Mouse (Mus musculus): Measurements from ENCODE around the gene Fasl. TPM values are rescaled to one million over a fixed set of nuclear protein-coding genes. Genes with fewer than 3 reads are reported as not detected.
A peak's percentile ranks its signal among the peaks of the same experiment; 100 is the strongest.

Fasl gene
- polyA plus RNA-seq, 1 experiment from 2014 or later = not detected

GRCm38 (mm10) chr1:161748685-161749084, 39.6 kb downstream of the Fasl start:
- Histone ChIP-seq H3K9ac (ENCODE audit: low read depth, low read length) (no peak overlapping the region), H3K4me2 (replicated peaks; ENCODE audit: low read depth, low read length) (no peak overlapping the region), H3K36me3 (ENCODE audit: control insufficient read depth, insufficient read depth, low read length) (no peaks in the 10 kb centered on the region), H3K4me3 (ENCODE audit: low read length) (no peak overlapping the region), H3K9me3 (ENCODE audit: control insufficient read depth, low read length) (no peaks in the 10 kb centered on the region), H3K27me3 (ENCODE audit: control insufficient read depth, insufficient read depth, low read length) (no peaks in the 10 kb centered on the region), H3K4me1 (ENCODE audit: control insufficient read depth, insufficient read depth, low read length) (no peaks in the 10 kb centered on the region), H3K27ac (ENCODE audit: low read depth, low read length) (no peak overlapping the region)
- 92% methylated on average over 6 of the region's 6 CpGs for WGBS
- no peak for ATAC-seq (ENCODE audit: low FRiP score, low TSS enrichment)

DNA sequence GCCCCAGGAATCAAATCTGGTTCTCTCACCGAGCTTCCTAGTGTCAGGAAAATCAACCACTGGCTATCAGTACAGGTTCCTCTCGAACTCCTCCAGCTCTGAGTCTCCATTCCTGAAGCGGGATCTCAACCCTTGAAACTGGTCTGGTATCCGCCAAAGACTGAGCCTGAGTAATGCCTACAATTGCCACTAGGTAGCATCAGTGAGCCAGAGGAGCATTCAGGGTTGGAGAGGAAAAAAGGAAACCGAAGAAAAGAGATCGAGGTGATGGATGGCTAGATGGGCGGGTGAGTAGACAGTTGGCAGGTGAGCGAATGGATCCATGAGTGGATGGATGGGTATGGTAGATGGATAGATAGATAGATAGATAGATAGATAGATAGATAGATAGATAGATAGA, 40.2 kb downstream of the Fasl start:
- H3K27ac ChIP-seq (ENCODE audit: low read depth, low read length) = no peak overlapping the region
- ATAC-seq (ENCODE audit: low FRiP score, low TSS enrichment) = no peak
- H3K36me3 ChIP-seq (ENCODE audit: control insufficient read depth, insufficient read depth, low read length) = no peaks in the 10 kb centered on the region
- no peak overlapping the region for H3K4me3 ChIP-seq (ENCODE audit: low read length)
- 47% methylated on average over 8 of the region's 8 CpGs for WGBS
- H3K27me3 ChIP-seq (ENCODE audit: control insufficient read depth, insufficient read depth, low read length) = no peaks in the 10 kb centered on the region
- no peaks in the 10 kb centered on the region for H3K9me3 ChIP-seq (ENCODE audit: control insufficient read depth, low read length)
- H3K4me2 ChIP-seq (replicated peaks; ENCODE audit: low read depth, low read length) = no peak overlapping the region
- no peaks in the 10 kb centered on the region for H3K4me1 ChIP-seq (ENCODE audit: control insufficient read depth, insufficient read depth, low read length)
- H3K9ac ChIP-seq (ENCODE audit: low read depth, low read length) = no peak overlapping the region

- no peak overlapping the region for H3K9ac ChIP-seq (ENCODE audit: low read depth, low read length)
- no peak overlapping the region for H3K4me3 ChIP-seq (ENCODE audit: low read length)
- no peaks in the 10 kb centered on the region for H3K9me3 ChIP-seq (ENCODE audit: control insufficient read depth, low read length)
- H3K4me2 ChIP-seq (replicated peaks; ENCODE audit: low read depth, low read length) = no peak overlapping the region
- H3K27me3 ChIP-seq (ENCODE audit: control insufficient read depth, insufficient read depth, low read length) = no peaks in the 10 kb centered on the region
- H3K27ac ChIP-seq (ENCODE audit: low read depth, low read length) = no peak overlapping the region
- H3K36me3 ChIP-seq (ENCODE audit: control insufficient read depth, insufficient read depth, low read length) = no peaks in the 10 kb centered on the region
- H3K4me1 ChIP-seq (ENCODE audit: control insufficient read depth, insufficient read depth, low read length) = no peaks in the 10 kb centered on the region
- ATAC-seq (ENCODE audit: low FRiP score, low TSS enrichment) = no peak
- WGBS = 83% methylated on average over 25 of the region's 25 CpGs
These were observed 41.6 kb downstream of the Fasl start for GRCm38 (mm10) chr1:161746542-161747302.

- H3K4me3 ChIP-seq (ENCODE audit: low read length) = no peak overlapping the region
- H3K27ac ChIP-seq (ENCODE audit: low read depth, low read length) = no peak overlapping the region
- H3K36me3 ChIP-seq (ENCODE audit: control insufficient read depth, insufficient read depth, low read length) = no peaks in the 10 kb centered on the region
- 81% methylated on average over 4 of the region's 4 CpGs for WGBS
- ATAC-seq (ENCODE audit: low FRiP score, low TSS enrichment) = no peak
- no peak overlapping the region for H3K4me2 ChIP-seq (replicated peaks; ENCODE audit: low read depth, low read length)
- no peak overlapping the region for H3K9ac ChIP-seq (ENCODE audit: low read depth, low read length)
- H3K27me3 ChIP-seq (ENCODE audit: control insufficient read depth, insufficient read depth, low read length) = no peaks in the 10 kb centered on the region
- H3K9me3 ChIP-seq (ENCODE audit: control insufficient read depth, low read length) = no peaks in the 10 kb centered on the region
- H3K4me1 ChIP-seq (ENCODE audit: control insufficient read depth, insufficient read depth, low read length) = no peaks in the 10 kb centered on the region
These were observed 43.4 kb downstream of the Fasl start for GRCm38 (mm10) chr1:161744855-161745254.

GRCm38 (mm10) chr1:161744209-161744608, 44.1 kb downstream of the Fasl start:
- 86% methylated on average over 4 of the region's 4 CpGs for WGBS
- Histone ChIP-seq H3K27me3 (ENCODE audit: control insufficient read depth, insufficient read depth, low read length) (no peaks in the 10 kb centered on the region), H3K9ac (ENCODE audit: low read depth, low read length) (no peak overlapping the region), H3K4me1 (ENCODE audit: control insufficient read depth, insufficient read depth, low read length) (no peaks in the 10 kb centered on the region), H3K4me2 (replicated peaks; ENCODE audit: low read depth, low read length) (no peak overlapping the region), H3K36me3 (ENCODE audit: control insufficient read depth, insufficient read depth, low read length) (no peaks in the 10 kb centered on the region), H3K4me3 (ENCODE audit: low read length) (no peak overlapping the region), H3K27ac (ENCODE audit: low read depth, low read length) (no peak overlapping the region), H3K9me3 (ENCODE audit: control insufficient read depth, low read length) (no peaks in the 10 kb centered on the region)
- no peak for ATAC-seq (ENCODE audit: low FRiP score, low TSS enrichment)

GRCm38 (mm10) chr1:161742481-161743267, 45.6 kb downstream of the Fasl start:
- Histone ChIP-seq H3K27me3 (ENCODE audit: control insufficient read depth, insufficient read depth, low read length) (no peaks in the 10 kb centered on the region), H3K4me3 (ENCODE audit: low read length) (no peak overlapping the region), H3K9me3 (ENCODE audit: control insufficient read depth, low read length) (no peaks in the 10 kb centered on the region), H3K9ac (ENCODE audit: low read depth, low read length) (no peak overlapping the region), H3K4me2 (replicated peaks; ENCODE audit: low read depth, low read length) (no peak overlapping the region), H3K4me1 (ENCODE audit: control insufficient read depth, insufficient read depth, low read length) (no peaks in the 10 kb centered on the region), H3K36me3 (ENCODE audit: control insufficient read depth, insufficient read depth, low read length) (no peaks in the 10 kb centered on the region), H3K27ac (ENCODE audit: low read depth, low read length) (no peak overlapping the region)
- WGBS = 68% methylated on average over 16 of the region's 16 CpGs
- ATAC-seq (ENCODE audit: low FRiP score, low TSS enrichment) = peak; percentile 36; the same call in 1 of the 2 replicates

DNA sequence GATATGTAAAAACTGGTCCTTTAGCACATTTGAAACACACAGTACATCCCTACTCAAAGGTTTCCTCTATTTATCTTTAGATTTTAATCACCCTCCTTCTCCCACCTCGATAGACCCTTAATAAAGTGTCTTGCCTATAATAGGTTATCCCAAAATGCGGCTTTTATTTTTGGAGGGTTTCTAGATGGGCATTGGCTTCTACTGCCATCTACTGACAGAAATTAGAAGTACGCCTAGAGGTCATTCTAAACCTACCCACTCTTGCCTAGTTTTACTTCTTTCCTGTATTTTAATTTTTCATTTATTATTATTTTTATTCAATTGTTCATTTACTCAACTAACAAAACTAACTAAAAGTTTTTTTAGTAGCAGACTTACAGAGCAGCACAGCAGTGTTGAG, 51.4 kb downstream of the Fasl start:
- Histone ChIP-seq H3K27ac (ENCODE audit: low read depth, low read length) (no peak overlapping the region), H3K27me3 (ENCODE audit: control insufficient read depth, insufficient read depth, low read length) (no peaks in the 10 kb centered on the region), H3K4me1 (ENCODE audit: control insufficient read depth, insufficient read depth, low read length) (no peaks in the 10 kb centered on the region), H3K9me3 (ENCODE audit: control insufficient read depth, low read length) (no peaks in the 10 kb centered on the region), H3K36me3 (ENCODE audit: control insufficient read depth, insufficient read depth, low read length) (no peaks in the 10 kb centered on the region), H3K9ac (ENCODE audit: low read depth, low read length) (no peak overlapping the region), H3K4me3 (ENCODE audit: low read length) (no peak overlapping the region), H3K4me2 (replicated peaks; ENCODE audit: low read depth, low read length) (no peak overlapping the region)
- 4% methylated on average over 3 of the region's 3 CpGs for WGBS
- ATAC-seq (ENCODE audit: low FRiP score, low TSS enrichment) = no peak; the same call in 1 of the 2 replicates

DNA sequence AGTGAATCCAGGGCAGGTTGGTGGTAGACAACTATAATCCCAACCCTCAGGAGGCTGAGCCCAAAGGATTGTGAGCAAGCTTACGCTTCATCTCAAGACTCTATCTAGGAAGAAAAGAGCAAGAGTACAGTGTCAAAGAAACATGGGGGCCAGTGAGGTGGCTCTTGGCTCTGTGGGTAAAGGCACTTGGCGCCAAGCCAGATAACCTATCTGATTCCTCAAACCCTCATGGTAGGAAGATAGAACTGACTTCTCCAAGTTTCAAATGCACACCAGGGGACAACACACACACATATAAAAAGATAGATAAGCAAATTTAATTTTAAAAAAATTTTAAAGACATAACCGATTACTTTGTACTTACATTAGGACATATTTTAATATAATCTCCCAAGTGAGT, 52.0 kb downstream of the Fasl start:
- Histone ChIP-seq H3K9ac (ENCODE audit: low read depth, low read length) (no peak overlapping the region), H3K9me3 (ENCODE audit: control insufficient read depth, low read length) (no peaks in the 10 kb centered on the region), H3K4me2 (replicated peaks; ENCODE audit: low read depth, low read length) (no peak overlapping the region), H3K4me1 (ENCODE audit: control insufficient read depth, insufficient read depth, low read length) (no peaks in the 10 kb centered on the region), H3K27ac (ENCODE audit: low read depth, low read length) (no peak overlapping the region), H3K36me3 (ENCODE audit: control insufficient read depth, insufficient read depth, low read length) (no peaks in the 10 kb centered on the region), H3K4me3 (ENCODE audit: low read length) (no peak overlapping the region), H3K27me3 (ENCODE audit: control insufficient read depth, insufficient read depth, low read length) (no peaks in the 10 kb centered on the region)
- WGBS = 93% methylated on average over 3 of the region's 3 CpGs
- no peak for ATAC-seq (ENCODE audit: low FRiP score, low TSS enrichment)

DNA sequence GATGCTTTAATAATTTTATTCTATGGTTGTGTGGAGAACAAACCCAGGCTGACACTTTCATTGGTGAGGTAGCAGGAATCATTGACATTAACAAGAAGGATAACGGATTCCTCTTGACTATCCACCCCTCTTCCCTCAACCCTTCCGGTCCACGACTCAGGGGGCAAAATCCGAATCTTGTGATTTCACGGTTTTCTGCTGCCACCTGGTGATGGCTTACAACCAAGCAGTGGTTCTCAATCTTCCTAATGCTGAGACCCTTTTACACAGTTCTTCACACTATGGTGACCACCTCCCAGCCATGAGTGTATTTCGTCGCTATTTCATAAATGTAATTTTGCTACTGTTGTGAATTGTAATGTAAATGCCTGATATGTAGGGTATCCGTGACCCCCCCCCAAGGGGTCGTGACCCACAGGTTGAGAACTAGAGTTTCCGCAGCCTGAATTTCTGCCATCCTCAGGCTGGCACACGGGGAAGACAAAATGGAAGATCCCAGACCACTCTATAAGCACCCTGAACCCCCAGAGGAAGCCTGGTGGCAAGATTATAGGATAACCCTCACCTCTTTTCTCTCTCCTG, 52.7 kb downstream of the Fasl start:
- Histone ChIP-seq H3K4me3 (ENCODE audit: low read length) (no peak overlapping the region), H3K4me1 (ENCODE audit: control insufficient read depth, insufficient read depth, low read length) (no peaks in the 10 kb centered on the region), H3K27ac (ENCODE audit: low read depth, low read length) (no peak overlapping the region), H3K4me2 (replicated peaks; ENCODE audit: low read depth, low read length) (no peak overlapping the region), H3K27me3 (ENCODE audit: control insufficient read depth, insufficient read depth, low read length) (no peaks in the 10 kb centered on the region), H3K9me3 (ENCODE audit: control insufficient read depth, low read length) (no peaks in the 10 kb centered on the region), H3K36me3 (ENCODE audit: control insufficient read depth, insufficient read depth, low read length) (no peaks in the 10 kb centered on the region), H3K9ac (ENCODE audit: low read depth, low read length) (no peak overlapping the region)
- peak; percentile 45; the same call in 1 of the 2 replicates for ATAC-seq (ENCODE audit: low FRiP score, low TSS enrichment)
- WGBS = 60% methylated on average over 11 of the region's 11 CpGs

Data from kidney, embryonic 14.5 days (tissue).